Mouse (Mus musculus) cerebellum, adult (tissue): Measurements from ENCODE around the gene Dcaf5.

Experiments used
- ATAC-seq: cut with Nextera tagmentation; 2 replicates; pipeline ENCODE4 v1.9.2; 2017; ENCODE audit warnings: mild to moderate bottlenecking, moderate library complexity, mixed read lengths; ENCODE audit not compliant: insufficient number of reproducible peaks, low FRiP score, low TSS enrichment

Gene Dcaf5

GRCm38 (mm10) chr12:80290483-80290882, 145.9 kb downstream of the Dcaf5 start:
- no peak for ATAC-seq

- ATAC-seq = no peak
Observed at GRCm38 (mm10) chr12:80289722-80290121, 146.7 kb downstream of the Dcaf5 start.

GRCm38 (mm10) chr12:80285890-80286289, 150.5 kb downstream of the Dcaf5 start:
- ATAC-seq = no peak
